Mouse (Mus musculus) kidney, adult 18-20 months (tissue): ENCODE measurements around the gene Flrt1.

Experiments used
- DNase-seq: peaks from one replicate; pipeline ENCODE4 v3.0.0; 2021

Flrt1 gene

DNA sequence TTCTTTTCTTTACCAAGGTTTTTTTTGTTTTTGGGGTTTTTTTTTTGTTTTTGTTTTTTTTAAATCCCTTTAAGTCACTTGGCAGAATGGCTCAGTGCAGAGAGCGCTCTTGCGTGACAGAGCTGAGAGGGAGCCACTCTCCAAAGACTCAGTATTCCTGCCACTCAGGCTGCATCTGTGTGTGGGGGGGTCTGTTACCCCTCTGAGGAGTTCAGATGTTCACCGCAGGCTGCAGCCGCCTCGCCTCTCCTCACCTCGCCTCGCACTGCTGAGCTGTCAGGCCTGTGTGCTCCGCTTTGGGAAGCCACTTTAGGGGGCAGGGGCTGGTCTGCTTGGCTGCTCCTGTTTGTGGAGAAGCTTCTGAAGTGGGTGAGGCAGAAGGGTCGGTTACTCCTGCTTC, at the start of gene Flrt1:
Flrt1 (minus strand) TSS at position 186 of the 400 bp plus-strand sequence.
- no peak for DNase-seq

DNA sequence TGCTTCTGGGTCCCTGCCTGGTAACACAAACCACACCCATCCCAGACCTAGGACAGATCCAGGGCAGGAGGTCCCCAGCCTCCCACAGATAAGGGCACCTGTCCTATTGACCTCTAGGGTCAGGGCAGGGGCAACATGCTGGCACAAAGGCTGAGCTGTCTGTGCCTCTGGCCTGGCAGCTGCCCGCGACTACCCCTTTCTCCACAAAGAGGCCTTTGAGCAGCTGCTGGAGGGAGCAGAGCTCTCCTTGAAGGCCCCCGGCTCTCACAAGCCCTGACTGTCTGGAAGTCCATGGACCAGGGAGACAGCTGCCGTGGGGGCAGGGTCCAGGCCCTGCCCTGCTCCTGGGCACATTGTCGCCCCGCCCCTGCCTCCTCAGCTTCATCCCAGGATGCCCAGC, 49.7 kb upstream of the Flrt1 start:
- DNase-seq, result no peak

DNA sequence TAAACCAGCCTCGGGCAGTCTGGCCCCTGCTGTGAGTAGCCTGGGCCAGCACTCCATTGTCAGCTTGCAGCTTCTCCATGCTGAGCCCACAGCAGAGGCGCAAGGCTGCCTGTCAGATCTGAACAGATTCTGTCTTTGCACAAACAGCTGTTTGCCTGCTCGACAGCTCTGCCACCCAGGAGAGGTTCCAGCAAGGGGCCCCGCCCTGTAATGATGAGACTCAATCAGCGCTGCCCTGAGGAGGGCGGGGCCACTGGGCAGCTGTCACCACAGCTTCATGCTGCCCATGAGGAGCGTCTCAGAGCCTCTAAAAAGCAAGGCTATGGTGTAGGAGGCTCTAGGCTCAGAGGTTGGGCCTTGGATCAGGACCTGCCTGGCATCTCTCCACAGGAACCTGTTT, 47.7 kb upstream of the Flrt1 start:
- DNase-seq, result no peak

DNA sequence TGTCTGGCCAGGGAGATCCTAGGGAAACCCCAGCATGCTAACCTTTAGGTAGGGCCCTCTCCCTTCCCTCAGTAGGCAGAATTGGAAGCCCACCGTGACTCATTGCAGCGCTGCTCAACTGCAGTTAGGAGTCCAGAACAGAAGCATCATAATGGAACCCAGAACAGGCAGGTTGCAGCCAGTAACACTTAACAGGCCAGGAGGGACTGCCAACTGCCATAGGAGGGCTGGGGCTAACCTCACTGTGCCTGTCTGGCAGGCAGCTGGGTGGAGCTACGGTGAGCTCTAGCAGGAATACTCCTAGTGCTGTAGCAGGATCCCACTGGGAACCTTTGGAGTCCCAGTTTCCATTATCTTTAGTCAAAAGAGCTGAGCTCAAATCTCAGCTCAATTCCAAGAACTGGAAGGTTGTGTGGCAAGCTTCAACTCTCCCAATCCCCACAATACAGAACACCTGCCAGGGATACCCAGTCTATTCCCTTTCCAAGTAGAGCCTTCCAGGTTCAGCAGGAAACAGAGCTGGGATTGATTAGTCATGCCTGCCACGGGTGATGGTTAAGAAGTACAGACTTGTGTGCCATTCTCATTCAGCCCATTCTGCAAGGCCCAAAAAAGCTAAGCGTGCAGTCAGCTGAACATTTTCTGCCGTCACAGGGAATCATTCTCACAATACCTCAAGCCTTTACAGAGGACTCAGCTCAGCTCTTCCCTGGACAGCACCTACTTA, 46.6 kb upstream of the Flrt1 start:
- DNase-seq, result no peak

DNA sequence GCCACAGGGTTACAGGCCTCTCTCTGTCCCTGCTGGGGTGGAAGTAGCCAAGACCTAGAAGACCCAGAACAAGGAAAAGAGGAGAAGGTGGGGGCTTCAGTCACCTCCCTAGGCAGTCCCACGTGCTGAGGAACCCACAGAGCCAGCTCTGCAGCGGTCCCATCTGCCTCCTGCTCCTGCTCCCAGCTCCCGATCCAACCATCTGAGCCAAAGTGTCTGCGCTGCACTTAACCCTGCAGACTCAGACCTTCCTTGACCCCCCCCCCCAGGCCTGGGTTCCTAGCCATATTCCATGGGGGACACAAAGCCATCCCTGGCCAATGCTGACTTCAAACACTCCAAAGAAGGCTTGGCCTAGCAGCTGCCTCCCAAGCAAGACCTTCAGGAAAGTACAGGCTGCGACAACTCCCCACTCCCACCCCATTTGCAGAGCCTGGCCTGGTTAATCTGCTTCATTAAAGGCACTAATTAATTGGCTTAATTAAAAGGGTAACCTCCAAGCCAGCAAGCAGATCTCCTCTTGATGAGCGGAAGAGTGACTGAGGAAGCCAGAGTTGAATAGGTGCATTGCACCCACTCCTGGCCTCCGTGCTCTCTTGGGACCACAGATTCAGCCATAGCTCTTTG, 45.9 kb upstream of the Flrt1 start:
- DNase-seq, result no peak

DNA sequence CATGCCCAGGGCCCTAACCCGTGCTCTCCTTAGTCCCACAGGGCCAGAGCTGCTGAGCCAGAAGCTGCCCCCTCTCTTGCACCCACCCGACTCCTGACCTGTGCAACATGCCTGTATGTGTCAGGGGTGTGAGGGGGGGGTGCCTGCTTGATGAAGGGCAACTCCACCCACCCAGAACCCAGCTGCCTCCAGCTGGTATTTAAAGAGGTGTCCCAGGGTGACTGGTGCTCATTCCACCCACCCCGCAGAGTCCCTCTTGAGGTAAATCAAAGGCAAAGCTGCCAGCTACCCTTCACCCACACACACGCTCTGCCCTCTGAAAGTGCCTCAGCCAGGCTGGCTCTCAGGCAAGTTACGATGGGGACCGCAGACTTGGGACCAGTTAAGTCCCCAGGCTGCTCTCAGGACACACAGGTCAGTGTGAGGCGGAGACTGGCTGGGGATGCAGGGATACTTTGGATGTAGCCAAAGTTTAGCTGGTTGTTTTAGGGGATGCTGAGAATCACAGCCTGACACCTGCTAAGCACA, 43.7 kb upstream of the Flrt1 start:
- no peak for DNase-seq

DNA sequence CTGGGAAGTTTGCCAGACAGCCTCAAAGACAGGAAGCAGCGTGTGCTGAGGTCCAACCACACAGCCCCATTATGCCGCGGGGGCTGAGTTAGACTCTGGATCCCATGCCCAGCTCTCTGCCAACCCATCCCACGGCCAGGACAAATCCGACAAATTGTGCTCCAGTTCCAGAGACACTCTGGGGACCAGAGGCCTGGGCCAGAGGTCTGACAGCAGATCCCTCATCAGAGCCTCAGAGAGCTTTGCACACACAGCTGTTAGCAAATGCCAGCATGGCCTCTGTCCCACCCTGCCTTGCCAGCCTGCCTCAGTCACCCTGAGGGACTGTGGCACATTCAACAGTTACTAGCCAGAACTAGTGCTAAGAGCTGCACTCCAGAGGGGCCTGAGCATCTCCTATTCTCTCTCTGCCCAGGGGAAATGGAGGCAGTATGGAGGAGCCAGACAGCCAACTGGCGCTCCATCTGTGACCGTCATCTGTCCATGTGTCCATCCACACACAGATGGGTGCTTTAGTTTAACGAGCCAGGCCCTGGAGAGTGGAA, 43.1 kb upstream of the Flrt1 start:
- no peak for DNase-seq

DNA sequence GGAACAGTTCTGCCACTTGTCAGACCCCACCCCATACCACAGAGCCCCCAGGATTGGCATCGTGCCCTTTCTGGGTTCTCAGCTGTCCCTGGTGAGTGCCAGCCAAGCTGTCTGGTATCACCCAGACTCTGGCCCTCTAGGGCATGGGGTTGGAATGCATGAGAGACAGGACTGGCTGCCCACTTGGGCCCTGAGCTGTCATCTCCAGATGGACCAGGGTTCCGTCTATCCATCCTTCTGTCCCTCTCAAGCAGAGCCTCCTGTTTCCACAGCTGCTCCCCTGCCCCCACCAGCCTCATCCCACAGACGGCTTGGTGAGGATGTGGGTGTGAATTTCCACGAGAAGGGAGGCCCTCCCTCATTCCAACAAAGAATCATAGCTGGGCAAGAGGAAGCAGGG, 42.6 kb upstream of the Flrt1 start:
- no peak for DNase-seq

DNA sequence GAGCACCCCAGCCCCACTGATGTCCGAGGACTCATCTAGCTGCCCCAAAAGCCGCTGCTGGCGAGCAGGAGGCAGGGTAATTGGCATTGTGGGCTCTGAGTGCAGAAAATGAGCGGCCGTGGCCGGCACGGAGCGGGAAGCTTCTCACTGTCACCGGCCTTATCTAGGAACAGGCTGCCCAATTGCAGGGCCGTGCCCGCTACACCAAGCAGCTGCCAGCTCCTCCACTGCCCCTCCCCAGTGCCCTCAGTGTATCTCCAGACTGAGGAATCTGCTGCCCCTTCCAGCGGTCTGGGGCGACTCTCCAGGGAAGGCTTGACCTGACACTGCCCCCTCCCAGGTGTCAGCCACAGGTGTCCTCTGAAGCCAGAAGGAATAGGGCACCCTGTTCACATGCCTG, 40.8 kb upstream of the Flrt1 start:
- no peak for DNase-seq

DNA sequence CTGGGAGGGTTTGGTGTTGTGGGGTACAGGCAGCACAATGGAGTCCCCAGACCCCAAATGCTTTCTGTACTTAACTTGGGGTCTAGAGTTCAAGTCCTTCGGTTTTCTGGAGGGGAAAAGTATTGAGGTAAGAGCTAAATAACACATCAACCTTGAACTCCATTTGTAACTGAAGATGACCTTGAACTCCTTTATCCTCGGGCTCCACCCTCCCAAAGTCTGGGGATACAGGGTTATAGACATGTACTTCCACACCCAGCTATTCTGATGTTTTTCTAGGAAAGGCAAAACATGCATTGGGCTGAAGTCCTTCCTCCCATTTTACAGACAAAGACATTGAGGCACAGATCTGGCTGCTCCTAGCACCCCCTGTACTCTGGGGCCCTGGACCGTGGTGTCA, 38.9 kb upstream of the Flrt1 start:
- no peak for DNase-seq

DNA sequence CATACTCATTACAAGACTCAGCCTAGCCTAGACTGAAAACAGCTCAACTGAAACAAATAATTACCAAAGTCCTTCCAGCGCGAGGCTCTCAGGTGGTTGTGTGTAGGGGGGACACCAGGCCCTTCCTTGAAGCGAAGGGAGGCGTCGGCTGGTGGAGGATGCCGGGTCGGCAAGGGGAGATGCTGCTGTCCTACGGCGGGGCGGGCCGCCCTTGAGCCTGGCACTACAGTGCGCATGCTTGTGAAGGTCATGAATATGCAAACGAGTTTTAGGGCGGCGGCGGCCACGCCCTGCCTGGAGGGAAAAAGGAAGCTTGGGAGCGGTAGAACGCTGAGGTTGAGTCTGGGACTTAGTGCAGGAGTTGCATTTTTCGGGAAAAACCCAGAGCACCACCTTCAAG, 38.3 kb upstream of the Flrt1 start:
- peak; percentile 83 for DNase-seq

DNA sequence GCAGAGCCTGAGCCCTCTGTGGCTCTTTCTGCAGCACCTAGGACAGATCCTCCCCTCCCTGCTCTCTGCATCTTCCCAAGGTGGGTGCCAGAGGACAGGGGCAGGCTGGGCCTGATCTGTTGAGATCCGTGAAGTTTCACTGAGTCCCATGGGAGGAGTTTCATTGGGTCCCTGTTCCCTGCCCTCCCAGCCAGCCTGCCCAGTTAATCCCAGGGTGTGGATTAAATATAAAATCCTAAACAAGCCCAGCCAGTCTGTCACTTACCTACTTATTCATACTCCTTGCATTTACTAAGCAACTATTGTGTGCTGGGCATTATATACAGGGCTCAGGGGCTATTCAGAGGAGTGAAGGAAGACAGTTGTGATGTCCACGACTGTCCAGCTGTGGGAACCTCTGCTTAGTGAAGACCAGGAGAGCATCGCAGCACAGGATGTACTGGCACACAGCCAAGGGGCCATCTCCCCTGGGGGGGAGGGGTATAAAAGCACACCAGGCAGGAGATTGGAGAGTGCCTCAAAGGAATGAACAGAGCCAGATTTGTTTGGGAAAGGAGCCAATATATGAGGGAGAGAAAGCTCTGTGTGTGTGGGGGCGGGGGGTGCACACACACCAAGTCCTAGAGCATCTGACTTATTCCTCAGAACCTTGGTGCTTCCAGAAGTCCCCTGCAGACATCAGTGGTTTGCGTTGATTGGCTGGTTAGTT, 36.8 kb upstream of the Flrt1 start:
- DNase-seq, result no peak

DNA sequence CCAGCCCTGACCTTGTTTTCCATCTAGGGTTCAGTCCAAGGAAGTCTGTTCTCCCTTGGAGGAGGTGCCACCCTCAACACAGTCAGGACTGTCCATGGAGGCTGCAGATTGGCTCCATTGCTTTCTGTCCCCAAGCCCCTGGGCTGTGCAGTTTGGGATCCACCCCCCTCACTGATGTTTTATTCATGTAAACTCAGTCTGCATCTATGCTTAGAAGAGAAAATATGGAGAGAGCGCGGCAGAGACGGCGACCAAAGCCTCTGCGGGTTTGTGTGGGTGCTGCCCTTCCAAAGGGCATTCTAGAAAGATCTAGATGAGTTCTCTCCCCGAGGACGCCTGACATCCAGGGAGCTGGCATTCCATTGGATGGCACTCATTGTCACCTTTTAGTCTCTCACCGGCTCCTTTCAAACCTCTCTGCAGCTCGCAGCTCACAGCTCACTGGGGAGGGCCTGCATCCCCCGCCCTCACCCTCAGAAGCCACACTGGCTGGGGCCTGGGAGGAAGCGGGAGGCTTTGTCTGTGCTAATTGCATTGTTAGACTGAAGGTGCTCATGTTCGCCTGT, 35.4 kb upstream of the Flrt1 start:
- DNase-seq, result no peak

DNA sequence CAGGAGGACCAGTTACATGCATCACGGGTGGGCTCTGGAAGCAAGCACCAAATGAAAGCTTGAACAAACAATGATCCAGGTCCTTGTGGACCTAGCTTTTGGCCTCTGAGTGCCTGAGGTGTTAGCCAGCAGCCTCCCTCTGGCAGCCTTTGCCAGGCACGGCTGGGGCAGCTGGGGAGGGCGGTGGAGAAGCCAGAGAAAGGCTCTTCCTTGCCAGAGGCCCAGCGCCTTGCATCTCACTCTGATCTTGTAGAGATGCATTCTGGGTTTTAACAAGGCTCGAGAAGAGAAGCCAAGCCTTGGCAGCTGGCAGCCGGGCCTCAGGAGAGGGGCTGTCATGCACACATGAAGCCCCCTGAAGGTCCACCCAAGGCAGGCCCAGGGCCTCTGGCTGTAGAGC, 34.8 kb upstream of the Flrt1 start:
- DNase-seq, result no peak

DNA sequence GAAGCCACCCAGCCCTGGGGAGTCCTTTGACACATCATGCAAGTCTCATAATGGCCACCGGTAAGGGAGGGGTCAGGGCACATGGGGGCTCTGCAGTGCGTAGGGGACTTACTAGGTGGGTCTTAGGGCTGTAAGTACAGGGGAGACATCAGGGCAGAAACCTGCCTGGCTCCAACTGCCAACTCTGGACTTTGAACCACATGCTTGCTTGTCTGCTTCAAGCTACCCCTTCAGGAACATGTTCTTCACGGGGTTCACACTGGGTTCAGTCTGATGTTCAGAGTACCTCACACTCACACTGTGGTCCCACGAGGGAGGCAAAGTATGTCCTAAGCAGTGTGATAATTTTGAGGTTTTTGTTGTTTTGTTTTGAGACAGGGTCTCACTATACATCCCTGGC, 33.8 kb upstream of the Flrt1 start:
- DNase-seq, result no peak

DNA sequence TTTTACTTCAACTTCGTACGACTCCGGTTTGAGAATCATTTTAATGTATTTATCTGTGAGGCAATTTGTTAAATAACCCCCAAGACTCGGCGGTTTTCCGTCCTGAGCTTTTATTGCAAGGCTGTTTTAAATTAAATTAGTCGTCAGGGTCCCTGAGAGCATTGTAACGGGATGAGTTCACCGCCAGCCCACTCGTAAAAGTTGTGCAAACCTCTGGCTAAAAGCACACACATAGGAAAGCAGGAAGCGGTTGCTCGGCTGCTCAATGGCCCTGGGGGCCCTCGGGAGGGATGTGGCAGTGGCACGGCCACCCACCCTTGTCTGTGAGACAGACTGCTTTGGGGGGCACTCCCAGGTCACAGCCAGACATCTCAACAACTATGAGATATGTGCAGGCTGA, 32.8 kb upstream of the Flrt1 start:
- DNase-seq, result no peak

DNA sequence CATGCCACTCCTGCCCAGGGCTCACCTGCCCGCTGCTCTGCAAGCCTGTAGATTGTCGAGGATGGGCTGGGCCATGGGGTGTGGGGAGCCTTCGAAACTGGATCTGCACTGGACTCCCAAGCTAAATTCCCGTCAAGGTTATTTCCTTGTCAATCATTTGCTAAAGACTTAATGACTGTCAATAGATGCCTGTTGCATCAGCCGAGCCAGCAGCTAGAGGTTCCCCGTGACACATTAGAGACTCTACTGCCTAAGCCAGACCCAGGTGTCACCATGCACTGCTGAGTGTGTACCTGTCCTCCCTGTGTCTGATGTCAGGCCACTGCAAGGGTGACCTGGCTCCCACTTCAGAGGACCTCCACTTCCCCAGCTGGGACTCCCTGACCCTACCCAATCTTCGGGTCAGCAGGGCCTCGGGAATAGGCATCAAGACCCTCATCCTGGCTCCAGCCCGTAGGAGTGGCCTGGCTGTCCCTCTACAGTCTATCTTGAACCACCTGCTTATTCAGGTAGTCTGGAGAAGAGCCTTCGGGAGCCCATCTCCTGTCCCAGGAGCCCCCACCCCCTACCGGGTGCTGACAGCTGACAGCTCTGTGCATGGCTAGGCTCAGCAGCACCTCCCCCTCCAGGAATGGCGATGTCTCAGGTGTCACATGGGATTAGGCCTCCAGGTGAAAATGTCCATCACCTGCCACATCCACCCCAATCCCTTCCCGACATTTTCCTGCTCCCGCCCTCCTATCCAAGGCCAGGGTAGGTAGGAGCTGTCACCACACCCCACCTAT, 31.4 kb upstream of the Flrt1 start:
- peak; percentile 69 for DNase-seq

DNA sequence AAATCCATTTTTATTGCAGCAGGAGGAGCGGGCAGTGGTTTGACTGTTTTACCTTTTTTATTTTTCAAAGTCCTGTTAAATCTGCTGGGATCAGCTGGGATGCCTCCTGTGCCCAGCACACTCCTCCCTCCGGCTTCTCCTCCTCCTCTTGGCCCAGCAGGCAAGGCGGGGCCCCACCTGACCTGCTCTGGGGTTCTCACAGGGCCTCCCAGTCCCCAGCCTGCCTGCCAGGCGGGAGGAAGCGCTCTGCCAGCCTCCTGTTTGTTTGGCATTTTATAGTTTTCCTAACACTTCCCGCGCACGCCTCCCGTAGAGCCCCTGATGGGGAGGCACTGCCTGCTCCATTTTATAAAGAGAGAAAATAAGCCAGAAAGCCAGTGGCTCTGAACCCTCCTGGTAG, 30.5 kb upstream of the Flrt1 start:
- peak; percentile 77 for DNase-seq

DNA sequence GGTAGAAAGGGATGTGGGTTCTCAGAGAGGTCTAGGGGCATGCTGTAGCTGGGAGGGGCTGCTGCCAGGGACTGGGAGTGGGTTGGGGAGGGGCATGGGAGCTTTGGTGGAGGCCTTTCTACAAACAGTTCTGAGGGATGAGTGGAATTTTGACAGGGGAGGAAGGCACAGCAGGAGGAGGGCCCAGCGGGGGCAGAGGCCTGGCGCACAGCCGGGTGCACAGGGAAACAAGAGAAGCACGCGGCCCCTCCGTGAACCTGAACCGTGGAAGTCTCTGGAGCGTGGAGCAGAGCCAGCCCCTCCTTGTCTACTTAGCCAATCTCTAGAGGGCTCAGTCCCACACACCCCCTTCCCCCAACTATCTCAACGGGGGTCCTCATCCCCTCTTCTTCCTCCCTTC, 30.0 kb upstream of the Flrt1 start:
- DNase-seq, result peak; percentile 82

DNA sequence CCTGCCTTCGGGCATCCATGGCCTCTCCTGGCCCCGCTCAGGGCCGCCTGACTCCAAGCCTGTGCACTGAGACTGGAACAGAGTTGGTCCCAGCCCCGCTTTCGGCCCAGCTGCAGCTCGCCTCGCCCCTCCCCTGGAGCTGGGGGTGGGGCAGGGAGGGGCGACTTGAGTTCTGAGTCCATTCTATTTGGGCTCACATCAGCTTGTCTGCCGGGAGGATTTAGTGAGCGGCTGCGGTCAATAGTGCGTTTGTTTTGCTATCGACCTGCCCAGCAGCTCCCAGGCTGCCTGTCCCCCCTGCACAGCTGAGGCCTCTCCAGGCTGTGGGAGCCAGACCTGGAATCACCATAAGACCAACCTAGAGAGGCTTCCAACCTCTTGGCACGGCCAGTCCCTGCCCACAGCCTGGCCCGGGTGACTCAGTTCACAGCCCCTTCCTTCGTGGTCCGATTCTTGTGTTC, 29.1 kb upstream of the Flrt1 start:
- DNase-seq, result peak; percentile 75

DNA sequence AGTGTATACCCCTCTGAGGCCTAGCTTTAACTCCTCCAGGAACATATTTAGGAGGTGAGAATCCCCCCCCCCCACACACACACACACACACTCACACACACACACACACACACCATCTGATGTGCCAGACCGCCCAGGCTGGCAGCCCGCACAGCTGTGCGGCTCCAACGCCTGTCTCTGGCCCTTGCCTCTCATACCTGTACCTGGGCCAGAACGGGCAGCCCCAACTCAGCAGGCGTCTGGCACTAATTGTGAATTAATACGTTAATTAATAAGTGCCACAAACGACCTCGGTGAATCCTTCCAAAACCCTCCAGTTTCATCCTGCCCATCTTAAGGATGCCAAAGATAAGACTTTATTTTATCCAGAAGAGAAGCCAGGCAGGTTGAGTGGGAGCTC, 27.9 kb upstream of the Flrt1 start:
- no peak for DNase-seq

DNA sequence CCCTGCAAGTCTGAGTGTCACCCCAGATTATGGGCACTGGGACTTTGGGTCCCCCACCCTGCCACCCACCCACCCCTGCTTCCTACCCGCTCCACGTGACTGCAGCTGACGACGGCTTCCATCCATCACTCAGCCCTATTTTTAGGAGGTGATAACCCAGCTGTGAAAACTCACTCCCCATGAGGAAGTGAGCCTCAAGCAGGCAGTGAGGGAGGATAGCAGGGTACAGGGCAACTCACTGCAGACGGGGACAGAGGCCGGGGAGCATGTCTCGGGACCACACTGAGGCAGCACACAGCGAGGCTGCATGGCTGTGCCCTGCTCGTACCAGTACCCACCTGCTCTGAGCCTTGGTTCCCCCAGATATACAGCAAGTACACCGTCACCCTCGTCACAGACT, 24.8 kb upstream of the Flrt1 start:
- no peak for DNase-seq
